Mouse (Mus musculus): ENCODE results near the gene Palld. TPM values are rescaled to one million over a fixed set of nuclear protein-coding genes. Genes with fewer than 3 reads are reported as not detected.
A peak's percentile ranks its signal among the peaks of the same experiment; 100 is the strongest.

Gene Palld
- polyA plus RNA-seq, 1 experiment from 2014 or later: 83.1 TPM

DNA sequence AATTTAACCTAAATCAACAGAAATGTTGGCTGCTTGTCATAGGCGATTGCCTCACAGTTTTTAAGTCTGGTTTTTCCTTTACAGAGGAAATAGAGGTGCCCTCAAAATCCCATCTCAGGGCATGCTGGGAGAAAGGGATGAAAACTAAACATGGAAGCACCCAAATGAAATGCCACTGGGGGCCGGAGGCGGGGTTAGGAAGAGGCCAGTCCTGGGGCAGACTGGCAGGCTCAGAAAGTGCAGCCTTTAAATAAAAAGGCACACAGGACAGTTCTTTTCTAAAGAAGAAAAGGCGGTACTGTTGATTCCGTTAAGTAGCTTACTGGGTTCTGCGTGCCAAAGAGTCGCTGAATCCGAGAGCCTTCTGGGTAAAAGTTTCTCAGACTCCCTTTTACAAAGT lies 311.0 kb downstream of the Palld start:
- peak overlapping the region; percentile 57 for H3K4me2 ChIP-seq (ENCODE audit: low read depth, low read length)
- H3K27me3 ChIP-seq (ENCODE audit: control insufficient read depth, insufficient read depth, low read length): no peaks in the 10 kb centered on the region
- 0 out of 2 replicates have a peak, but pooled peaks have one; percentile 5 for ATAC-seq (ENCODE audit: insufficient read depth, low FRiP score)
- peaks cover 27% of the 10 kb centered on the region; the same call in 1 of the 2 replicates for H3K4me1 ChIP-seq (ENCODE audit: control insufficient read depth, insufficient read depth, low read length)
- peak overlapping the region; percentile 79 for H3K9ac ChIP-seq (ENCODE audit: low read length)
- H3K4me3 ChIP-seq (replicated peaks; ENCODE audit: low read length): peak overlapping the region; percentile 69
- H3K36me3 ChIP-seq (ENCODE audit: control insufficient read depth, insufficient read depth, low read length): no peaks in the 10 kb centered on the region
- no peaks in the 10 kb centered on the region for H3K9me3 ChIP-seq (replicated peaks; ENCODE audit: control insufficient read depth, low read length)
- 9% methylated on average over 8 of the region's 8 CpGs for WGBS
- peak overlapping the region; percentile 94 for H3K27ac ChIP-seq (ENCODE audit: low read length)

DNA sequence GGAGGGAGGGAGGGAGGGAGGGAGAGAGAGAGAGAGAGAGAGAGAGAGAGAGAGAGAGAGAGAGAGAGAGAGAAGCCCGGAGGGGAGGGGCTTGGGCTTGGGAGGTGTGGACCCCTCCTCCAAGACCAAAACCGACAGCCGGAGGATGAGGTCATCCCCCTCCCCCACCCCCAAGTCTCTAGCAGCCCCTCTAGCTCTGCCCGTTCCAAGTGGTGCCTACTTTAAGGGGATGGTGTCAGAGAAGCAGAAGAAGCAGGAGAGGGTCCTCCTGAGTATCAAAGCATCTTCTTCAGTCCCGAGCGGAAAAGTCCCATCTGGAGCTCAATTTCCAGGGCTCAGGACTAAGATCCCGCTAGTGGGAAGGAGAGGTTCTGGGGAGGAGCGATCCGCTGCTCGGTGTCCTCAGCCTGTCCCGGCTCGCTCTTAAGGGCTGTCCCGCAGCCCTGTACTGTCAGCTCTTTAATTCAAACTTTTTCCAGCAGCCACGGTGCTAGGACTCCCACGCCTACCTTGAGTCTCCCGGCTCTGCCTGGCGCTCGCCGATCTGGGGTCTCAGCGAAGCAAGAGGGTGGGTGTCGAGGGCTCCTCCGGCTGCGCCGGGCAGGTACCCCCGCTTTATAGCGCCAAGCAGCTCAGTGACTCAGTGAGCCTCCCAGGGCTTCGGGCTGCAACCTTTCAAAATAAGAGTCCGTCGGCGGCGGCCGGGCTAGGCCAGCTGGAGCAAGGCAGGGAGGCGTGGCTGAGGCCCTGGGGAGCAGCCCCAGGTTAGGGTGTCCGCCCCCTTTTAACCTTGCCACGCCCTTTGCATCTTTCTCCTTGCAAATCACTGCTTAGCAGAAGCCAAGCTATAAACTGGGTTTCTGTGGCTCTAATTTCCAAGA lies 311.7 kb downstream of the Palld start:
- H3K36me3 ChIP-seq (ENCODE audit: control insufficient read depth, insufficient read depth, low read length): no peaks in the 10 kb centered on the region
- under 1% methylated on average over 35 of the region's 35 CpGs for WGBS
- H3K9me3 ChIP-seq (replicated peaks; ENCODE audit: control insufficient read depth, low read length): no peaks in the 10 kb centered on the region
- peak overlapping the region; percentile 94 for H3K27ac ChIP-seq (ENCODE audit: low read length)
- H3K27me3 ChIP-seq (ENCODE audit: control insufficient read depth, insufficient read depth, low read length): no peaks in the 10 kb centered on the region
- H3K4me3 ChIP-seq (replicated peaks; ENCODE audit: low read length): peak overlapping the region; percentile 69
- peaks cover 32% of the 10 kb centered on the region for H3K4me1 ChIP-seq (ENCODE audit: control insufficient read depth, insufficient read depth, low read length)
- ATAC-seq (ENCODE audit: insufficient read depth, low FRiP score): peak; percentile 92
- H3K9ac ChIP-seq (ENCODE audit: low read length): peak overlapping the region; percentile 79
- peak overlapping the region; percentile 57 for H3K4me2 ChIP-seq (ENCODE audit: low read depth, low read length)

DNA sequence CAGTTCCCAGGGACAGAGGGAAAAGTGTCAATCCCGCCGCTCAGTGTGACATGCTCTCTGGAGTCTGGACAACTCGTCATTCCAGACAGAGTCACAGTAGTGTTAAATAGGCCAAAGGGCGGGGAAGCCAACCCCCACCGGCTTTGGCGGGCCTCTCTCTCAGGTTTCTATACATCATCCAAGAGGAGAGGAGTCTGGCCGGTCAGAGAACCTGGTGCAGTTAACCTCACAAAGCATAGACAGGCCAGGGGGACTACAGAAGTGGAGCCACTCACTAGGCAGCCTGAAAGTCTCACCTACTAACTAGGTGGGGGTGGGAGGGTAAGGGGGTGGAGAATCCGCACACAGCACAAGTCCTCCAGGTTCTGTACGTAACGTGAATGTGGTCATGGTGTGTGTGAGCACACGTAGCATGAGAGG lies 312.5 kb downstream of the Palld start:
- peak overlapping the region; percentile 57 for H3K4me2 ChIP-seq (ENCODE audit: low read depth, low read length)
- H3K27ac ChIP-seq (ENCODE audit: low read length): peak overlapping the region; percentile 86
- ATAC-seq (ENCODE audit: insufficient read depth, low FRiP score): peak; percentile 27; the same call in 1 of the 2 replicates
- H3K9me3 ChIP-seq (replicated peaks; ENCODE audit: control insufficient read depth, low read length): no peaks in the 10 kb centered on the region
- 5% methylated on average over 11 of the region's 11 CpGs for WGBS
- no peaks in the 10 kb centered on the region for H3K27me3 ChIP-seq (ENCODE audit: control insufficient read depth, insufficient read depth, low read length)
- peak overlapping the region; percentile 69 for H3K4me3 ChIP-seq (replicated peaks; ENCODE audit: low read length)
- 0 out of 2 replicates have a peak, but pooled peaks cover 3% of the 10 kb centered on the region for H3K36me3 ChIP-seq (ENCODE audit: control insufficient read depth, insufficient read depth, low read length)
- H3K9ac ChIP-seq (ENCODE audit: low read length): peak overlapping the region; percentile 79
- H3K4me1 ChIP-seq (ENCODE audit: control insufficient read depth, insufficient read depth, low read length): peaks cover 37% of the 10 kb centered on the region

DNA sequence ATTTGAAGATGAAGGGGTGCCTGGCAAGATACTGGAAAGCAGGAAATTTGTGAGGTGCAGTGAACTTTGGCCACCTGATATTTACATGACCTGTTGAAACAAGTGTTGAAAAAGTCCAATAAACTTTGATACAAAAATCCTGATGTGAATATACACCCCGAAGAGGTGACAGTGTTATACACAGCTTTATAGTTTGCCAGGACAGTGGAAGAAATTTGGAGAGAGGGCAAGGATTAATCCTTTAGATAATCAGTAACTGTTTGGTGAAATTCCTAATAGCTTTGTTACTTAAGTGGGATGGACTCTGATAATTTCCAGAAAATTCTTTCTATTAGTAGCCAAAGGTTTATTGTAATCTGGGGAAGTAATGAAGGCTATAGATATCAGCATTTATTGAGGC lies 314.2 kb downstream of the Palld start:
- H3K4me2 ChIP-seq (ENCODE audit: low read depth, low read length): peak overlapping the region; percentile 57
- ATAC-seq (ENCODE audit: insufficient read depth, low FRiP score): no peak

DNA sequence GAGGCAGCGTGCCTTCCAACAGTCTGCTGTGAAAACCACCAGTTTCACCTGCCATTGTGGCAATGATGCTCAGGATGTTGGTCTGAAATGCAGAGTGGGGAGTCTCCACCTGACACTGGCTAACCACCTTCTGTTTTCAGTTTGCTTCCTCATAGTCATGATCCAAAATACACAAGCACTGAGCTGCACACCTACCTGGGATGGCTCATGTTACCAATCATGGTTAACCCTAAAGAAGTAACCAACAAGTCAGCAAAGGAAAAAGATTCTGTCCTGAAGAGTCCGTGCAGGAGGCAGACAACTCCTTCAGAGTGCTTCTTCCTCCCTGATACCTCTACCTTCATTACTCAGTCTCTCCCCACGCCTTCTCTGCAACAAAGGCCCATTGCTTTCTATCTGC lies 314.8 kb downstream of the Palld start:
- peaks cover 44% of the 10 kb centered on the region for H3K4me1 ChIP-seq (ENCODE audit: control insufficient read depth, insufficient read depth, low read length)
- no peak overlapping the region; the same call in 1 of the 2 replicates for H3K4me2 ChIP-seq (ENCODE audit: low read depth, low read length)
- H3K27ac ChIP-seq (ENCODE audit: low read length): 0 out of 2 replicates have a peak overlapping the region, but pooled peaks have one; percentile 3
- ATAC-seq (ENCODE audit: insufficient read depth, low FRiP score): no peak
- no peaks in the 10 kb centered on the region for H3K9me3 ChIP-seq (replicated peaks; ENCODE audit: control insufficient read depth, low read length)
- H3K4me3 ChIP-seq (replicated peaks; ENCODE audit: low read length): no peak overlapping the region
- H3K36me3 ChIP-seq (ENCODE audit: control insufficient read depth, insufficient read depth, low read length): 0 out of 2 replicates have a peak, but pooled peaks cover 3% of the 10 kb centered on the region
- H3K9ac ChIP-seq (ENCODE audit: low read length): no peak overlapping the region
- WGBS: 72% methylated on average over 3 of the region's 3 CpGs
- no peaks in the 10 kb centered on the region for H3K27me3 ChIP-seq (ENCODE audit: control insufficient read depth, insufficient read depth, low read length)

More for the DNA sequence above, 314.2 kb downstream of the Palld start:
- 0 out of 2 replicates have a peak, but pooled peaks cover 3% of the 10 kb centered on the region for H3K36me3 ChIP-seq (ENCODE audit: control insufficient read depth, insufficient read depth, low read length)
- no peaks in the 10 kb centered on the region for H3K9me3 ChIP-seq (replicated peaks; ENCODE audit: control insufficient read depth, low read length)
- peaks cover 47% of the 10 kb centered on the region for H3K4me1 ChIP-seq (ENCODE audit: control insufficient read depth, insufficient read depth, low read length)
- H3K9ac ChIP-seq (ENCODE audit: low read length): no peak overlapping the region
- H3K27me3 ChIP-seq (ENCODE audit: control insufficient read depth, insufficient read depth, low read length): no peaks in the 10 kb centered on the region
- no peak overlapping the region for H3K27ac ChIP-seq (ENCODE audit: low read length)
- 48% methylated on average over 1 of the region's 1 CpGs for WGBS
- no peak overlapping the region for H3K4me3 ChIP-seq (replicated peaks; ENCODE audit: low read length)

DNA sequence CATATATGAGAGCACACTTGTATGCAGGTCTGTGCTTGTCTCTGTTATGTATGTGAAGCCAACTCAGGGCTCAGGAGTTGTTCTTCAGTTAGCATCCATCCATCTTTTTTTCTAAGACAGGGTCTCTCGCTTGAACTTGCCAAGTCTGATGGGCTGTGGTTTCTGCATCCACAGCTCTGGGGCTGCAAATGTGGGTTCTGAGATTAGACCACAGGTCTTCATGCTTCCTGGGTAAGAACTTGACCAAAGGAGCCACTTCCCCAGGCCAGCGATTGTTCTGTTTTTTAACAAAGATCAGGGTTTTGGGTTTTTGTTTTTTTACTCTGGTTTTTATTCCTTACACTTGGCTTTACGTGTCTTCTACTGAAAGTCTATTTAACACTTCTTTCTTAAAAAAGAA lies 316.0 kb downstream of the Palld start:
- no peaks in the 10 kb centered on the region for H3K27me3 ChIP-seq (ENCODE audit: control insufficient read depth, insufficient read depth, low read length)
- ATAC-seq (ENCODE audit: insufficient read depth, low FRiP score): no peak
- no peak overlapping the region for H3K4me2 ChIP-seq (ENCODE audit: low read depth, low read length)
- H3K4me1 ChIP-seq (ENCODE audit: control insufficient read depth, insufficient read depth, low read length): peaks cover 37% of the 10 kb centered on the region
- WGBS: 73% methylated on average over 3 of the region's 3 CpGs
- H3K4me3 ChIP-seq (replicated peaks; ENCODE audit: low read length): no peak overlapping the region
- H3K27ac ChIP-seq (ENCODE audit: low read length): no peak overlapping the region; the same call in 1 of the 2 replicates
- H3K9ac ChIP-seq (ENCODE audit: low read length): no peak overlapping the region
- H3K9me3 ChIP-seq (replicated peaks; ENCODE audit: control insufficient read depth, low read length): no peaks in the 10 kb centered on the region
- 0 out of 2 replicates have a peak, but pooled peaks cover 3% of the 10 kb centered on the region for H3K36me3 ChIP-seq (ENCODE audit: control insufficient read depth, insufficient read depth, low read length)

GRCm38 (mm10) chr8:61585746-61586145 lies 316.7 kb downstream of the Palld start:
- Histone ChIP-seq H3K4me3 (replicated peaks; ENCODE audit: low read length) (no peak overlapping the region), H3K9ac (ENCODE audit: low read length) (no peak overlapping the region), H3K9me3 (replicated peaks; ENCODE audit: control insufficient read depth, low read length) (no peaks in the 10 kb centered on the region), H3K27me3 (ENCODE audit: control insufficient read depth, insufficient read depth, low read length) (no peaks in the 10 kb centered on the region), H3K4me2 (ENCODE audit: low read depth, low read length) (no peak overlapping the region), H3K27ac (ENCODE audit: low read length) (peak overlapping the region; percentile 59), H3K4me1 (ENCODE audit: control insufficient read depth, insufficient read depth, low read length) (peaks cover 33% of the 10 kb centered on the region), H3K36me3 (ENCODE audit: control insufficient read depth, insufficient read depth, low read length) (0 out of 2 replicates have a peak, but pooled peaks cover 3% of the 10 kb centered on the region)
- no peak for ATAC-seq (ENCODE audit: insufficient read depth, low FRiP score)
- 61% methylated on average over 3 of the region's 3 CpGs for WGBS

GRCm38 (mm10) chr8:61584714-61585383 lies 317.6 kb downstream of the Palld start:
- WGBS: 61% methylated on average over 5 of the region's 5 CpGs
- H3K9me3 ChIP-seq (replicated peaks; ENCODE audit: control insufficient read depth, low read length): no peaks in the 10 kb centered on the region
- peaks cover 40% of the 10 kb centered on the region for H3K4me1 ChIP-seq (ENCODE audit: control insufficient read depth, insufficient read depth, low read length)
- peak overlapping the region; percentile 24; the same call in 1 of the 2 replicates for H3K27ac ChIP-seq (ENCODE audit: low read length)
- ATAC-seq (ENCODE audit: insufficient read depth, low FRiP score): peak; percentile 46; the same call in 1 of the 2 replicates
- 0 out of 2 replicates have a peak overlapping the region, but pooled peaks have one; percentile 2 for H3K4me2 ChIP-seq (ENCODE audit: low read depth, low read length)
- H3K4me3 ChIP-seq (replicated peaks; ENCODE audit: low read length): no peak overlapping the region
- no peaks in the 10 kb centered on the region for H3K27me3 ChIP-seq (ENCODE audit: control insufficient read depth, insufficient read depth, low read length)
- H3K9ac ChIP-seq (ENCODE audit: low read length): no peak overlapping the region
- H3K36me3 ChIP-seq (ENCODE audit: control insufficient read depth, insufficient read depth, low read length): 0 out of 2 replicates have a peak, but pooled peaks cover 3% of the 10 kb centered on the region

Data from stomach, embryonic 16.5 days (tissue).